Mouse (Mus musculus) E14TG2a.4 (cell line): Measurements from ENCODE around the gene Lrrc4c.

Source experiments
- CTCF ChIP-seq: conservative IDR thresholded peaks from 2 replicates; pipeline ENCODE4 v1.5.1; 2014; ENCODE audit warnings: low read length
- POU5F1 ChIP-seq: IDR thresholded peaks from 2 replicates; pipeline ENCODE4 v1.6.1; 2014; ENCODE audit warnings: low read length, borderline replicate concordance

GRCm38 (mm10) chr2:97391437-97391836 is 1073.5 kb downstream of the Lrrc4c start:
- TF ChIP-seq CTCF (no peak), POU5F1 (no peak)
